Mouse (Mus musculus) olfactory bulb, adult 2 months (tissue): ENCODE results near the gene Nfatc2. TPM values are rescaled to one million over a fixed set of nuclear protein-coding genes. Genes with fewer than 3 reads are reported as not detected.

Experiments used
- H3K27ac ChIP-seq: fragments of 200-500 bp; 2 replicates; pipeline ENCODE4 v1.5.1; 2012; ENCODE audit warnings: low read depth, low read length; ENCODE audit not compliant: insufficient read depth
- H3K4me1 ChIP-seq: fragments of 200-500 bp; 2 replicates; pipeline ENCODE4 v1.6.1; 2012; ENCODE audit warnings: low read length; ENCODE audit not compliant: control insufficient read depth, insufficient read depth
- H3K4me3 ChIP-seq: fragments of 200-500 bp; 2 replicates; pipeline ENCODE4 v1.5.1; 2012; ENCODE audit warnings: mild to moderate bottlenecking, low read depth, low read length, moderate library complexity; ENCODE audit not compliant: insufficient read depth
- CTCF ChIP-seq: fragments of 200-500 bp; IDR thresholded peaks from 2 replicates; pipeline ENCODE4 v1.5.1; 2012; ENCODE audit warnings: low read depth, mild to moderate bottlenecking, low read length, moderate library complexity; ENCODE audit not compliant: insufficient read depth
- POLR2A ChIP-seq: fragments of 200-500 bp; IDR thresholded peaks from 2 replicates; pipeline ENCODE4 v1.6.1; 2012; ENCODE audit warnings: mild to moderate bottlenecking, low read depth, low read length, moderate library complexity; ENCODE audit not compliant: insufficient read depth
- WGBS: fragments of 180-500 bp; shearing (Covaris S2); methylation state at CpG from one replicate; pipeline ENCODE4 v1.1.7; 2018; 5-methylcytosine and 5-hydroxymethylcytosine counted together
- polyA plus RNA-seq: library from polyadenylated mRNA; stranded (reverse); fragments of >200 nt; gene quantifications from 2 replicates; pipeline ENCODE4 v1.2.4, GENCODE M21; 2012; ENCODE audit warnings: low replicate concordance; ENCODE audit not compliant: missing spikeins, insufficient read depth, insufficient read length

Nfatc2 gene
- polyA plus RNA-seq, 1 experiment, result not detected

- TF ChIP-seq POLR2A, result no peak
- peak; percentile 24; the same call in 1 of the 2 replicates for TF ChIP-seq CTCF
- H3K27ac ChIP-seq, result no peak overlapping the region
- no peak overlapping the region for H3K4me3 ChIP-seq
- 91% methylated on average over 5 of the region's 5 CpGs for WGBS
- H3K4me1 ChIP-seq, result peaks cover 6% of the 10 kb centered on the region; the same call in 1 of the 2 replicates
These were observed 173.0 kb downstream of the Nfatc2 start for GRCm38 (mm10) chr2:168428375-168428901.

Other genes with a start within 250 kb of the Nfatc2 start
- gene Atp9a, start 140.8 kb upstream of the Nfatc2 start, polyA plus RNA-seq, result not detected in 2 replicates
- not detected in 2 replicates for gene Sall4, start 166.3 kb upstream of the Nfatc2 start, polyA plus RNA-seq